Mouse (Mus musculus): ENCODE measurements around the gene Itga9. TPM values are rescaled to one million over a fixed set of nuclear protein-coding genes. Genes with fewer than 3 reads are reported as not detected.

Itga9 gene
- polyA plus RNA-seq, 1 experiment from 2014 or later = 12.6 TPM

DNA sequence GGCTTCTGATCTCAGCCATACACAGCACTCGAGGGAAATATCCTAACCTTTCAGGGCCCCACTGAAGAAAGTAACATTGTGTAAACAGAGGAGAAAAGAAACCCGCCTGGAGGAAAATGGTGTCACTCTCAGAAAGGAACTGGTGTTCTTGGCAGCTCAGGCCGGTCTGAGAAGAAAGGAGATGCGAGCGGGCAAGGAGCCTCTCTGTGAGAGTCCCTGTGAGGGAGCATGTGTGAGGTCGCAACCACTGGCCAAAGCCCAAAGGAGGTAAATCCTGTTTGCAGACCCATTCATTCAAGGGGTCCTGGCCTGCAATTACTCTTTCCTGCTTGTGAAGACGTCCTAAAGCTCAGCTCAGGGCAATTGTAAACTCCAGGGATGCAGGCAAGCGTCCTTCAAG lies 308.1 kb downstream of the Itga9 start:
- Histone ChIP-seq H3K9ac (replicated peaks) (no peak overlapping the region; the same call in 1 of the 2 replicates), H3K4me3 (replicated peaks) (no peak overlapping the region), H3K27me3 (no peaks in the 10 kb centered on the region), H3K4me1 (replicated peaks) (peaks cover 13% of the 10 kb centered on the region), H3K27ac (0 out of 2 replicates have a peak overlapping the region, but pooled peaks have one; percentile 53), H3K9me3 (peaks cover 8% of the 10 kb centered on the region; the same call in 1 of the 2 replicates), H3K36me3 (no peaks in the 10 kb centered on the region), H3K4me2 (no peak overlapping the region)
- no peak for ATAC-seq (ENCODE audit: insufficient number of reproducible peaks, insufficient read depth, low FRiP score, low TSS enrichment, low read depth)
- WGBS = 34% methylated on average over 8 of the region's 8 CpGs

DNA sequence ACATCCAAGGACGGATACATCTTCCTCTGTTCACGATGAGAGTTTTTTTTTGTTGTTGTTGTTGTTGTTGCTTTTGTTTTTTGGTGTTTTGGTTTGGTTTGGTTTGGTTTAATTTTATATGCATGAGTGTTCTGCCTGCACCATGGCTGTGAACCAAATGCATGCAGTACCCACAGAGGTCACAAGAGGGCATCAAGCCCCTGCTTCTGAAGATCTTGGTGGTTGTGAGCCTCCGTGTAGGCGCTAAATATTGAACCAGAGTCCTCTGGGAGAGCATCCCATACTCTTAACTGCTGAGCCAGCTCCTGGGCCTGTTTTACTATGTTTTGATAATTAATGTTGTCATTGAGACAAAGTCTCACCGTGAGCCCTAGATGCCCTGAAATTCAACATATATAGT lies 308.8 kb downstream of the Itga9 start:
- Histone ChIP-seq H3K27ac (no peak overlapping the region), H3K36me3 (no peaks in the 10 kb centered on the region), H3K4me3 (replicated peaks) (no peak overlapping the region), H3K9me3 (peaks cover 8% of the 10 kb centered on the region; the same call in 1 of the 2 replicates), H3K9ac (replicated peaks) (no peak overlapping the region), H3K4me1 (replicated peaks) (peaks cover 17% of the 10 kb centered on the region), H3K4me2 (no peak overlapping the region), H3K27me3 (no peaks in the 10 kb centered on the region)
- no peak for ATAC-seq (ENCODE audit: insufficient number of reproducible peaks, insufficient read depth, low FRiP score, low TSS enrichment, low read depth)
- WGBS = 59% methylated on average over 5 of the region's 5 CpGs

DNA sequence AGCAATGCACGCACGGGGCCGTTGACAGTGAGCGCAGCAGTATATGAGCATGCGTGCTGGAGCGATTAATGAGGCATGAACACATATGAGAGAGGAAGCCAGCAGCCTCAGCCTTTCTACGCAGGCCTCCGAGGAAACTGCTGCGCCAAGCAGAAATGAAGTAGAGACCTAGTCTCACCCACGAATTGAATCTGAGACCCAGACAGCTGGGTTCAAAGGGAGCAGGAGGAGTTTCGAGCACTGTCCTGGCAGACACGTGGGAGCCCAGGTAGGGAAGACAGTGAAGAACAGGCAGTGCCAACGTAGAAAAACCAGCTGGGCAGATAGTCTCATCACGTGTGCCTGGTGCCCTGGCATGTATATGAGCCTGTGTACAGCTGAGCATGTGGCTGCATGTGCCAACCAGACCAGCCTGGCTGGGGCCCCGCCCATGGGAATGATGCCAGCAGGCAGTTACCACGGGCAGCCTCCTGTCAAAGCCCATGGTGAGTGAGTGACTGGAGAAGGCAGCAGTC lies 313.2 kb downstream of the Itga9 start:
- Histone ChIP-seq H3K27ac (no peak overlapping the region), H3K36me3 (no peaks in the 10 kb centered on the region), H3K4me3 (replicated peaks) (no peak overlapping the region), H3K4me1 (replicated peaks) (peaks cover 18% of the 10 kb centered on the region), H3K9ac (replicated peaks) (no peak overlapping the region), H3K4me2 (no peak overlapping the region), H3K27me3 (no peaks in the 10 kb centered on the region), H3K9me3 (peaks cover 4% of the 10 kb centered on the region; the same call in 1 of the 2 replicates)
- no peak for ATAC-seq (ENCODE audit: insufficient number of reproducible peaks, insufficient read depth, low FRiP score, low TSS enrichment, low read depth)
- 76% methylated on average over 16 of the region's 16 CpGs for WGBS

DNA sequence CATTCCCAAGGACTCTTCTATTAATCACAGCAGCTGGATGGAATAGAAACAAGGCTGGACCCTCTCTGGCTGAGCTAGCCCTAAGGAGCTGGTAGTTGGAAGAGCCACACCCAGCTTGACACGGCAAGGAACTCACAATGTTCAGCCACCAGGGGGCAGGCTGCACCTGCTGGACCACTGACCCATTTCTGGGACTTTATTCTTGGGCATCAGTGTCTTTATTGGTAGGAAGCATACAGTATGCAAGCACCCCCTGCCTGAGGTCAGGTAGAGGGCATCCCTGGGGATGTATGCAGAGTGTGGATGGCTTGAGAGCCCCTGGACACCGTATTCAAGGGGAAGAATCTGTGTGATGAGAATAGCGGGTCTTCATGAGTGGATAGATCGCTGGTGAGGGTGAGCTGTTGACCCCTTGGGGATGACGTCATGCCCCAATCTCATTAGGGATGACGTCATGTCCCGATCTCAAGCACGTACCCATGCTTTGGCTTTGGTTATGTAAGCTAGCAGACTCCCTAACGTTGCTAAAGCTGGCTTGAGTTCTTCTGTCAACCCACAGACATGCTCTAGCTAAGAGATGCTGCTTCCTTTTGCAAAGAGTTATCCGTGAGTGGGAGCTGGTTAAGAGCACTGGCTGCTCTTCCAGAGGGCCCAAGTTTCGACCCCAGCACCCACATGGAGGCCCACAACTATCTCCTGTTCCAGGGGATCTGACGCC lies 314.5 kb downstream of the Itga9 start:
- Histone ChIP-seq H3K27me3 (no peaks in the 10 kb centered on the region), H3K9me3 (no peaks in the 10 kb centered on the region), H3K27ac (no peak overlapping the region), H3K4me3 (replicated peaks) (no peak overlapping the region), H3K4me1 (replicated peaks) (peaks cover 19% of the 10 kb centered on the region), H3K4me2 (no peak overlapping the region), H3K36me3 (no peaks in the 10 kb centered on the region), H3K9ac (replicated peaks) (no peak overlapping the region)
- WGBS = 55% methylated on average over 12 of the region's 12 CpGs
- ATAC-seq (ENCODE audit: insufficient number of reproducible peaks, insufficient read depth, low FRiP score, low TSS enrichment, low read depth) = peak; percentile 24; the same call in 1 of the 2 replicates

DNA sequence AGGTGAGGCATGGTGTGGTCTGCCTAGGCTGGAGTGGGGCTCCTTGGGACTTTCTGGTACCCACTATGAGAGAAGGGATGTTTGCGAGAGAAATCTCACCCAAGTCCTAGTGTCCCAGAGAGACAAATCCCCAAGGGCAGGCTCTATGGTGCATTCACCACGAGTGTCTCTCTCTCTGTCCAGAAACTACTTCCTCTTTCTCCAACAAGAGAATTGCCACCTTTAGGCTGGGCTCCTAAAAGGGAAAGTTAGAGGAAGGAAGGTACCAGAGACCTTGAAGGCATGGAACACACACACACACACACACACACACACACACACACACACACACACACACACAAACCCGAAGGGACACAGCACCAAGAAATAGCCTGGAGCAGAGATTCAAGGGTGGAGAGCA lies 315.4 kb downstream of the Itga9 start:
- ATAC-seq (ENCODE audit: insufficient number of reproducible peaks, insufficient read depth, low FRiP score, low TSS enrichment, low read depth) = no peak
- Histone ChIP-seq H3K36me3 (no peaks in the 10 kb centered on the region), H3K9ac (replicated peaks) (no peak overlapping the region), H3K4me1 (replicated peaks) (peaks cover 19% of the 10 kb centered on the region), H3K4me2 (no peak overlapping the region), H3K4me3 (replicated peaks) (no peak overlapping the region), H3K27me3 (no peaks in the 10 kb centered on the region), H3K9me3 (no peaks in the 10 kb centered on the region), H3K27ac (no peak overlapping the region)
- 78% methylated on average over 3 of the region's 3 CpGs for WGBS

DNA sequence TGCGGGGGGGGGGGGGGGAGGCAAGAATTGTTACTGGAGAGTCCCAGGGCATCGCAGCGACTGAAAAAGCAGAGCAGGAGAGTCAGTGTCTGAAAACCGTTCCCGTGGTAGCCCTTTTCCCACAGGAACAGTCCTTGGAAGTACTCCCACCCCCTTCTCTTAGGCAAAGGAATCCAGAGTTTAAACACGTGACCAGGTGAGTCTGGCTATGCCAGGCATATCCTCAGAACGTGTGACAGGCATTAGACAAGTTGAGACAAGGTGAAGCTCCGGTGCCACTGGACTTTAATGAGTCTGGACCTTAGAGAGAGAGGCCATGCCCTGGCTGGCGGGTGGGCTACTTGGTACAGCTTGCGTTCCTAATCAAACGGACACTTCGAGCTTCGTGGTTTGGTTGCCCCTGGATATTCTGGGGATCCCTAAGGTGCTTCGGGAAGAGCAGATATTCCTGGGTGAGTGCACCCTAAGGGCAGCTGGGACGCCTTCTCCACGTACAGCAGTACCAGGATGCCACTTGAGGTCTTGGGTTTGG lies 318.1 kb downstream of the Itga9 start:
- peak overlapping the region; percentile 84 for H3K4me3 ChIP-seq (replicated peaks)
- no peaks in the 10 kb centered on the region for H3K36me3 ChIP-seq
- peak overlapping the region; percentile 71 for H3K9ac ChIP-seq (replicated peaks)
- ATAC-seq (ENCODE audit: insufficient number of reproducible peaks, insufficient read depth, low FRiP score, low TSS enrichment, low read depth) = no peak
- H3K4me2 ChIP-seq = peak overlapping the region; percentile 95
- H3K27ac ChIP-seq = peak overlapping the region; percentile 92
- no peaks in the 10 kb centered on the region for H3K9me3 ChIP-seq
- no peaks in the 10 kb centered on the region for H3K27me3 ChIP-seq
- WGBS = 8% methylated on average over 15 of the region's 16 CpGs
- H3K4me1 ChIP-seq (replicated peaks) = peaks cover 37% of the 10 kb centered on the region

DNA sequence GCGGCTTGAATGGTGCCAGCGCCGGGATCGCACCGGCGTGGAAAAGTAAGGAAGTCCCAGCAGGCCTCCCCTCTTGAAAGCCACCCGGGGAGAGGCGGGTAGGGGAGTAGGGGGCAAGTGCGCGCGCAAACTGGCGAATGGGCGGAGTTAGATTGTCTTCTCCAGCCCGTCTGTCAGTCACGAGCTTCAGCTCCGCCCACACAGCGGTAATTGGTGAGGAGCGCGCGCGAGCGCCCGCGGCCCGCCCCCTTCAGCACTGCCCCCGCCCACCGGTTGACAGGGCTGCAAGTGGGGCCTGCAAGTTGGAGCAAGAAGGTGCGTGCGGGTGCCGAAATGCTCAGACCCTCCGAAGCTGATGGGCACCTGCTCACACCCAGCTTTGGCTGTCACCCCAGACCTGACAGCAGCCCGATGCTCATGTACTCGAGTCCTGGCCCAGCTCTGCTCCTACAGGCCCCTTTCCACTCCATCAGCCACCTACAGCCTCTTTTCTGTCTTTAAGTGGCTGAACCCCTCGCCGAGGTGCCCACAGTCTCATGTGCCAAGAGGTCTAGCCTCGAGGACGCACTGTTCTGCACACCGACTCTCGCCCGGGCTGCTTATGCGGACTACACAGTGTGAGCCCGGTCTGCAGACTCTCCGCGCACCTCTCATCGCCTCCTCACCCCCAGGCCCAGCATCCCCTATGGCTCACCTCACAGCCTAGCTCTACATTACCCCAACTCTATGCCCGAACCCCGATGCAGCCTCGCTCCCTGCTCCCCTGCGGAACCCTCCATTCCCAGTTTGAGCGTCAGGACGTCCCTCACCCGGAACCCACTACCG lies 319.0 kb downstream of the Itga9 start:
- H3K4me2 ChIP-seq = peak overlapping the region; percentile 95
- peaks cover 39% of the 10 kb centered on the region for H3K4me1 ChIP-seq (replicated peaks)

DNA sequence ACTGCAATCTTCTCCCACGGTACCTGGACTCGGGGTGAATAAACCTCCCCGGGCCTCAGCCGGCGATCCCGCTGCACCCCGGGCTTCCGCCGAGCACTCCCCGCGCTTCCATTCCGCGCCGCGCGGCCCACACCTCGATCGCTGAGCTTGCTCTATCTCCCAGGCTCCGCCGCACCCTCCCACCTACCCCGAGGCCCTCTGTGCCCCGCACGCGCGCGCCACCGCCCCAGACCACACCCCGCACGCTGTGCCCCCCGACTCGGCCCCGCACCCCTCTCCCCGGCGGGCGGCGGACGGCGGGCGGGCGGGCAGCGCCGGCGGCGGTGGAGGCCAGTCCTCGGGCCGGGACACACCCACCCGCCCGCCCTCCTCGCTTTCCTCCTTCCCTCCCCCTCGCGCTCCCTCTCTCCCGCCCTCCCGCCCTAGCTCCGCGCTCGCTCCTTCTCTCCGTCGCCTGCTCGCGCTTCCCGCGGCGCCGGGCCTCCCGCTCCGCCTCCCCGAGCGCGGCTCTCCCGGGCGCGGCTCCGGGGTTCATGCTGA lies 319.7 kb downstream of the Itga9 start, which contains the start of gene Ctdspl:
Ctdspl (plus strand) TSS at position 343 of the 540 bp plus-strand sequence.
- Histone ChIP-seq H3K27me3 (no peaks in the 10 kb centered on the region), H3K4me3 (replicated peaks) (peak within 1 kb of the TSS; percentile 84), H3K9ac (replicated peaks) (peak within 1 kb of the TSS; percentile 88), H3K9me3 (no peaks in the 10 kb centered on the region), H3K4me2 (peak within 1 kb of the TSS; percentile 95), H3K36me3 (peaks cover 5% of the 10 kb centered on the region; the same call in 1 of the 2 replicates), H3K27ac (peak within 1 kb of the TSS; percentile 92), H3K4me1 (replicated peaks) (peaks cover 42% of the 10 kb centered on the region)
- WGBS = under 1% methylated on average over 58 of the region's 73 CpGs
- ATAC-seq (ENCODE audit: insufficient number of reproducible peaks, insufficient read depth, low FRiP score, low TSS enrichment, low read depth) = peak; percentile 37

More for the DNA sequence above, 319.0 kb downstream of the Itga9 start:
- H3K27me3 ChIP-seq = no peaks in the 10 kb centered on the region
- peak overlapping the region; percentile 84 for H3K4me3 ChIP-seq (replicated peaks)
- peaks cover 1% of the 10 kb centered on the region; the same call in 1 of the 2 replicates for H3K36me3 ChIP-seq
- H3K9me3 ChIP-seq = no peaks in the 10 kb centered on the region
- peak overlapping the region; percentile 92 for H3K27ac ChIP-seq
- peak; percentile 78 for ATAC-seq (ENCODE audit: insufficient number of reproducible peaks, insufficient read depth, low FRiP score, low TSS enrichment, low read depth)
- H3K9ac ChIP-seq (replicated peaks) = peak overlapping the region; percentile 88
- WGBS = under 1% methylated on average over 53 of the region's 53 CpGs

DNA sequence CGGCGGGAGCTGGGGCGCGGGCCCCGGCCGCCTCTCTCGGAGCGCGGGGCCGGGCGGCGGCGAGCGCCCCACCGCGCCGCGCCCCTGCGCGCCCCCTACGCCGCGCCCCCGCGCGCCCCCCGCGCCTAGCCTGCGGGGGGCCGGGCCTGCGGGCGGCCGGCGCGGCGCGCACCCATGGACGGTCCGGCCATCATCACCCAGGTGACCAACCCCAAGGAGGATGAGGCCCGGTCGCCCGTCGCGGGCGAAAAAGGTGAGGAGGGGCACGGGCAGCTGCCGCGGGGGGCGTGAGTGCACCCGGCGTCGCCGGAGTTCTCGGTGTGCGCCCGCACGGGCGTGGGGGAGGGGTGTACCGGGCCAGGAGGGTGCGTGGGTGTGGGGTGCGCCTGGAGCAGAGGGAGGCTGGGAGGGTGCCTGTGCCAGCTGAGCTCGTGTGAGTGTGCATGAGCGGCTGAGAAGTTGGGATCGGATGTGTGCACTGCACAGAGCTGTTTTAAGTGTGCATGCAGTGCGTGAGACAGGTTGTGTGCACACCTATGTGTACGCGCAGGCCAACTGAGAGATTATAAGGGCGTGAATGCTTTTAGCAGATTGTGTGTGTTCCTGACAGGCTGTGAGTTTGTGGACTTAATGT lies 320.3 kb downstream of the Itga9 start:
- Histone ChIP-seq H3K36me3 (peaks cover 5% of the 10 kb centered on the region; the same call in 1 of the 2 replicates), H3K27me3 (no peaks in the 10 kb centered on the region), H3K4me3 (replicated peaks) (peak overlapping the region; percentile 84), H3K9ac (replicated peaks) (peak overlapping the region; percentile 88), H3K27ac (peak overlapping the region; percentile 92), H3K9me3 (no peaks in the 10 kb centered on the region), H3K4me2 (peak overlapping the region; percentile 95), H3K4me1 (replicated peaks) (peaks cover 42% of the 10 kb centered on the region)
- 0 out of 2 replicates have a peak, but pooled peaks have one; percentile 8 for ATAC-seq (ENCODE audit: insufficient number of reproducible peaks, insufficient read depth, low FRiP score, low TSS enrichment, low read depth)
- 2% methylated on average over 61 of the region's 68 CpGs for WGBS

DNA sequence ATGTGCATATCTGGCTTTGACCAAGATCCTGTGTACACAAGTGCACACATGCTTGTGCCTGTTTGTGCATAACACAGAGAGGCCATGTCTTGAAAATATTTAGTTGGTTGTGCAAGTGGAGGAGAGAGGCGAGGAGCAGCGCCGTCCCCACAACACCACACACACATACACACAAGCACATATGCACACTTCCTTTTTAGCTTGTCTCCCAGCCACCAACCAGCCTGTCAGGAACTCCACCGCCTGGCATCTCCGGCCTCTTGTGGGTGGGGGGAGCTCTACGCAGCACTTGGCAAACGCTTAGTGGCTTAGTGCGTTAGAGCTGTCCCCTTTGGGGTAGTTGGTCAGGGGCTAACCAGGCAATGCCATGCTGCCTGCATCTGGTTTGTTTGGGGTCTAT lies 321.0 kb downstream of the Itga9 start:
- no peak for ATAC-seq (ENCODE audit: insufficient number of reproducible peaks, insufficient read depth, low FRiP score, low TSS enrichment, low read depth)
- Histone ChIP-seq H3K4me1 (replicated peaks) (peaks cover 42% of the 10 kb centered on the region), H3K4me2 (peak overlapping the region; percentile 95), H3K9me3 (no peaks in the 10 kb centered on the region), H3K9ac (replicated peaks) (peak overlapping the region; percentile 88), H3K36me3 (peaks cover 5% of the 10 kb centered on the region; the same call in 1 of the 2 replicates), H3K27ac (peak overlapping the region; percentile 92; the same call in 1 of the 2 replicates), H3K27me3 (no peaks in the 10 kb centered on the region), H3K4me3 (replicated peaks) (peak overlapping the region; percentile 84)
- WGBS = 41% methylated on average over 8 of the region's 8 CpGs

Measured in limb, embryonic 12.5 days (tissue).